Mouse (Mus musculus) right cerebral cortex, adult 2 months (tissue): ENCODE data around the gene Dennd5b.

Experiments used
- DNase-seq, 2 experiments: peaks; one replicate each; pipeline ENCODE4 v3.0.0; 2021 to 2022; ENCODE audit warnings: low spot score in 2 of 2

The Dennd5b gene

DNA sequence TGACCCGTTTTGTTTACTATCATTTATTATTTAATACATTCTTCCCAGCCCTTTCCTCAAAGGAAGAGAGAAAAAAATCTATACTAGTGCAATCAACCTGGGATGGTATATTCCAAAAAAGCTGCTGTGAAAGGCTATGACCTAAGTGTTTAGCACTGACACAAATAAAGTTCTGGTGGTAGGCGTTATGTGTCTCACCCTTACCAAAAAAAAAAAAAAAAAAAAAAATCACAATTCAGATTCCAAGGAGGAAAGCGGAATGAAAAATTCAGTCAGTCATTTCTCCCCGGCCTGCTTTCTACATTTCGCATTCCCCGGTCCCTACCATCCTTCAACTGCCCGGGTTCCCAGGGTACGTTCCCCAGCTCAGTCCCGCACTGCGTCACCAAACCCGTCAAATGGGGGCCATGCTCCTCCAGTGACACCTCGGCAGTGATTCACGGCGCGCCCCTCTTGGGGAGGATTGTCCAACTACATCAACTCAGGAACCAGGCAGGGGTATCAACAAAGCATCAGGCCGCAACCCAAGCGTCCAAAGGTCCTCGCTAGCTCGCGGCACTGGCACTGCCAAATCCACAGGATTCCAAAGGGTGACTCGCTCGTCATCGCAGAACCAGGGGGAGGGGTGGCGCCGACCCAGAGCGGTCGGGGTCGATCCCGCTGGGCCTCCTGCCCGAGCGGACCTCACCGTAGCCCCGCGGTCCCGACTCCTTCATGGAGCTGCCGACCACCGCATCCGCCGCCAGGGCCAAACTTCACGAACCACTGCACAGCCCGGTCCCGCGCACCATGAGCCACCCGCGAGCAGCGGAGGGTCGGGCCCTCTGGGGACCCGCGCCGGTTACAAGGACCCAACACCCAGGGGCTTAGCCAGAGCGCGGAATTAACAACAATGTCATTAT is 1.1 kb downstream of the Dennd5b start:
- peak; percentile 64 to 67 for DNase-seq

DNA sequence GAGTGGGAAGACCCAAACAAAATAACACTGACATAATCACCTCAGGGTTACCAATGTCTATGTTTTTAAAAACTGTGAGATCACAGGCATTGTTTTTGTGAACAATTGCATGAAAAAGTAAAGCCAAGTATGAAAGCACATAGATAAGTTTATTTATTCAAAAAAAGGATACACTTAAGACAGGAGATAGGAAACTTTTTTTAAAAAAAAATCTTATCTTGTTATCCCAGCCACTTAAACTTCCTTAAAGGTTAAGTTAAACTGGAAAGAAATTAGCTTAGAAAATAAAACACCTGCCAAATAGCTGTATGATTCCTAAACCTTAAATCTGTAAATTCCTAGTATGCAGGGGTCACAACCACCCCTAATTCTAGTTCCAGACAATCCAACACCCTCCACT is 2.5 kb downstream of the Dennd5b start:
- DNase-seq: no peak

DNA sequence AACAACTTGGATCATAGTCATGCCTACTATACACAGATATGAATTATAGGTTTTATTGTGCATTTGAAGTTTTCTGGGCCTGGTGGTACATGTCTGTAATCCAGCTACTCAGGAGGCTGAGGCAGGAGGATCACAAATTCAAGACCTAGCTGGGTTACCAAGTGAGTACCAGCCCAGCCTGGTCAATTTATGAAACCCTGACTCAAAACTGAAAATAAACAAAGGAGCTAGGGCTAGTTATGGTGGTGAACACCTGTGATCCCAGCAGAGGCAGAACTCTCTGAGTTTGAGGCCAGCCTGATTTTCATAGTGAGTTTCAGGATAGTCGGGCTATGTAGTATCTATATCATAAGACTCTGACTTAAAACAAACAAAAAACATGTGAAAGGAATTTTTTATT is 4.2 kb downstream of the Dennd5b start:
- DNase-seq: no peak

DNA sequence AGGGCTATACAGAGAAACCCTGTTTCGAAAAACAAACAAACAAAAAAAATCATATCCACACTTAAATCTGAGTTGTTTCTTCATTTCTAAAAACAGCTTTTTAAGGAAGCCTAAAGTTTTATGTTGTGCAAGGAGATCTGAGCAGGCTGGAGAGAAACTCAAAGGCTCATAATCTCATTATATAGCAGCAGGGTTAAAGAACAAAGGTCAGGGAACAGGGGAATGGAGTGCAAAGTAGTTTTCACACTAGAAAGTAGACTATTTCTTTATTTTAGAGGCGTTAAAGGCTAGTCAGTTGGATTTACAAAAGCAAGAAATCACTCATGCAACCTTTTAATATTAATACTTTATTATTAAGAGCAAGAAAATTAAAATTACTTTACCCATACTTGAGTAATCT is 5.2 kb downstream of the Dennd5b start:
- no peak for DNase-seq

DNA sequence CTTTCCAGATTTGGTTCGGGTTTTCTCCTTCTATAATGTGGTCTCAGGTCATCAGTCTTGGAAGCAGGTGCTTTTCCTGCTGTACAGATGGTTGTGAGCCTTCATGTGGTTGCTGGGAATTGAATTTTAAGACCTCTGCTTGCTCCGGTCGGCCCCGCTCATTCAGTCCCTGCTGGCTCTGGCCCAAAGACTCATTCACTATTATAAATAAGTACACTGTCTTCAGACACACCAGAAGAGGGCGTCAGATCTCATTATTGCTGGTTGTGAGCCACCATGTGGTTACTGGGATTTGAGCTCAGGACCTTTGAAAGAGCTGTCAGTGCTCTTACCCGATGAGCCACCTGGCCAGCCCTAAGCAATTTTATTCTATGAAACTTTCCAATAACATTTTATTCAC is 6.1 kb downstream of the Dennd5b start:
- no peak for DNase-seq

DNA sequence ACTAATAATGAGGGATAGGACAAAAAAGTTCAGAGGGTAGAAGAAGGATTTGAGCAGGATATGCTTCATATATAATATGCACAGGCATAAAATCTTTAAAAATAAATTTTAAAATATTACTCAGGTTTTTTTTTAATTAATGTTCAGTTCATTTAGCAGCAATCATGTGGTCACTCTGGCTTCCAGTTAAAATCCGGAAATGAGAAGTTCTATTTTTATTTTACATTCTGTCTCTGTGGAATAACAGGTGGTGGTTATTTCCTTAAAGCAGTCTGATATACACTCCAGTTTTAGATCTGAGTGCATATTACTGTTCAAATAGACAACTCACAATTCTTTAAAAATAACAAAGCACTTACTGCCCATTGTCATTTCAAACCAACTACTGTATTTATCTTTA is 6.9 kb downstream of the Dennd5b start:
- no peak for DNase-seq

DNA sequence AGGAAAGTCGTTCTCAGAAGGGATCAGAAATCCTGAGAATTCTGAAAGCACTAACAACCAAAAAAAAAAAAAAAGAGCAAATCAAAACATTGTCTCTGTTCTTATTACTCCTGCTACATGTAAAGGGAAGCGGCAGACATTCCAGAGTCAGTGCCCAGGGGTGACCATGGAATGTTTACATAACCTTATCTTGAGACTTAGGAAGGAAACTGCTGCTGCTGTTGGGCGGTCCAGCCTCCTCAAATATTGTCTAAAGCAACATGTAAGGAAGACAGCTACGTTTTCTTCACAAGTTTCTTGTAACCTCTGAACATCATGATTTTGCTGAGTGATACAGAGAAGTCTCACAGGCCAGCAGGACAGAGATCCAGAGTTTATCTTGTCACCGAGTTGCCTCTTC is 8.0 kb downstream of the Dennd5b start:
- no peak for DNase-seq

DNA sequence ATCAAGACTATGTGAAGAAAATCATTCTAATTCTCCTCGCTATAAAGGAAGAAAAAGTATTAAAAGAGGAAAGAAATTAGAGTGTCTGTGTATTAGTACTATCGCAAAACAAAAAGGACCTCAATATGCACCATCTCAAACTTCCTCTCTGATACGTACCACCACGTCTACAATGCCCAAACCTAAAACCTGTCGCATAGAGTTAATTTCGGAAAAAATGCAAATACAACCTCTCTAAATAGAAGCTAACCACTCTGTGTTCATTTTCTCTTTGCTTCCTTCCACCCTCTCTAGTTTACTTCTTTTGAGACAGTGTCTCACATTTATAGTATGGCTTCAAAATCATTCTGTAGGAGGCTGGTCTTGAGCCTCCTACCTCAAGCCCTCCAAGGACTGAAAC is 9.1 kb downstream of the Dennd5b start:
- DNase-seq: no peak

DNA sequence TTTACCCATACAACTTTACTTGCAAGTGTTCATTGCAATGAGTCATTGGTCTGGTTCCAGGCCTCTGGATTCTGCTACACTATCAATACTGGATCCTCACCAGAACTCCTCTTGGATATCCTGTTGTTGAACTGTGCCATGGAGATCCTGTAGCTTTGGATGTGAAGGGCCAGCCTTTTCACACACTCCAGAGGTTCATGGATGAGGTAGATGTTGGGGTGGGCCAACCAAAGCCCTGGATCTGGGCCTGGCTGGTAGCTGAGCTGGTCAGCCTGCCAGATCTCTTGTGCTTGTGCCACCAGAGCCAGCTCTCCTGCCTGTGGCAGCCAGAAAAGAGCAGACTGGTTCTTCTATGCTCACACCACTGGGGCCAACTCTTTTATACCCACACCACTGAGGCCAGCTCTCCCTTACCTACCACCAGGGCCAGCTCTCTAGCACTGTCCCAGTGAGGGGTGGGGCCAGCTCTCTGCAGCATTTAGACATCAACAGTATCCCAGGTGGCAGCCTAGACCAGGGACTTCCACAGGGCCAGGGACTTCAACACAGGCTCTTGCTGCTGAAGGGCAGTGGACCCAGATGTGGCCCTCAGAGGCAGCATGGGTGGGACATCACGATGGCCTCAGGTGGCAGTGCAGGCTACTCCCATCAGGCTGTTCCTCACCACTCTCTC is 24.2 kb downstream of the Dennd5b start:
- no peak for DNase-seq

DNA sequence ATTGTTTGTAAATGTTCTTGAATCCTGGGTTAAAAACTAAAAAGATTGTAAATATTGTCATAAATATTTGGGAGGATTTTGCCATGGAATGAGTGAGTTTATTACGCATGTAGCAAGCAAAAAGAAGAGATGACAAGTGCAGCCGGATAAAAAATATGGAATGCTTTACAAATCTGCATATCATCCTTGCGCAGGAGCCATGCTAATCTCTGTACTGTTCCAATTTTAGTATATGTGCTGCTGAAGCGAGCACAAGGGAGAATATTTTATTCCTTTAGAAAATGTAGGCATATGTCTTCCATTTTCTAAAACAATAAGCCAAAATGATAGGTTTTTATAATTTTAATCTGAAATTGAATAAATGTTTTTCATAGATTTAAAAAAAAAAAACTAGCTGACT is 27.6 kb downstream of the Dennd5b start:
- DNase-seq: no peak

DNA sequence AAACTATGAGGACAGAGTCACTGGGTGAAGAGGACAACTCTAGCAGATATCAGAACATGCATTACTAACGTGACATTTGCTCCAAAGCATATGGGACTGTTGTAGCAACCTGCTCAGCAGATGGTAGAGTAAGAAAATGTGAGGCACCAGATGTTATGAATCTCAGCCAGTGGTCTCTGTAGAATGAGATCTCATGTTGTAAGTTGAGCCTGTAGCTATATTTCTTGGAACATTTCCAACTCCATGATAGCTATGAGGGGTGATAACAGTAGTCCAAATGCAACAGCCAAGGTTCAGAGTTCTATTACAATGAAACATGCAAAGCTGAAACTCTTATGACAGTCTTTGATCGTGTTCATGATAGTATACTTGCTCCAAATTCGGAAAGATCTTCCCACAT is 28.6 kb downstream of the Dennd5b start:
- no peak for DNase-seq

DNA sequence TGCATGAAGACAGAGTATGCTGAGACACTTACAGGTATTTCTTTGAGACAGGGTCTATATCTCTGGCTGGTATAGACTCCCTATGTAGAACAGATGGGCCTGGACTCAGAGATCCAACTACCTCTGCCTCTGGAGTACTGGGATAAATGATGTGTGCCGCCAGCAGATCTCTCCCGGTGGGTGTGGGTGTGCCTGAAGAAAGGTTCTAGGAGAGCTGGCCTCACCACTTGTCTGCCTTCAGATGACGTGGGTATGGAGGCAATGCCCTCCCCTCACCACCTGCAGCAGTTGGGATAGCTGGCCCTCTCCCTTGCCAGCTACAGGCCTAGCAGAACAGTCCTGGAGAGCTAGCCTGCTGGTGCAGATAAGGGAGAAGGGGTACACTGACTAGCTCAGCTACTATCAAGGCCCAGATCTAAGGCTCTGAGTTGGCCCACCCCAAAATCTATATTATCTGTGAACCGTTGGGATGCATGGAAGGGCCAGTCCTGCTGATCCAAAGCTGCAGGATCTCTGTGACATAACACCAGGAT is 30.8 kb downstream of the Dennd5b start:
- DNase-seq: no peak

DNA sequence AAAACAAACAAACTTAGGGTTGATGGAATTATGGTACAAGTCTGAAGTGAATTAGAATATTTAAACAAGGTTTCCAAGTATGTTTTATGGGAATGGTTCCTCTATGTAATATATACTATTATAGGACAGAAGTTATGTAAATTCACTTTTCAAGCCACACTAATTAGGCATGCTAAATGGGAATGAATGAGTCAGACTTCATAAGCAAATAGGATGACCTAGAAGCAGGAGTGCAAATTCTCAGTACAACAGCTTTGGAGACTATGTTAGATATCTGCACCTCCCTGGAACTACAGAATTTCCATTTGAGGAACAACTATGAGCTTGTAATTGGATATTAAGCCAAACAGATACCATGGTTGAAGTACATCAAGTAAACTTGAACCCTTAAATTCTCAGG is 38.1 kb downstream of the Dennd5b start:
- no peak for DNase-seq

DNA sequence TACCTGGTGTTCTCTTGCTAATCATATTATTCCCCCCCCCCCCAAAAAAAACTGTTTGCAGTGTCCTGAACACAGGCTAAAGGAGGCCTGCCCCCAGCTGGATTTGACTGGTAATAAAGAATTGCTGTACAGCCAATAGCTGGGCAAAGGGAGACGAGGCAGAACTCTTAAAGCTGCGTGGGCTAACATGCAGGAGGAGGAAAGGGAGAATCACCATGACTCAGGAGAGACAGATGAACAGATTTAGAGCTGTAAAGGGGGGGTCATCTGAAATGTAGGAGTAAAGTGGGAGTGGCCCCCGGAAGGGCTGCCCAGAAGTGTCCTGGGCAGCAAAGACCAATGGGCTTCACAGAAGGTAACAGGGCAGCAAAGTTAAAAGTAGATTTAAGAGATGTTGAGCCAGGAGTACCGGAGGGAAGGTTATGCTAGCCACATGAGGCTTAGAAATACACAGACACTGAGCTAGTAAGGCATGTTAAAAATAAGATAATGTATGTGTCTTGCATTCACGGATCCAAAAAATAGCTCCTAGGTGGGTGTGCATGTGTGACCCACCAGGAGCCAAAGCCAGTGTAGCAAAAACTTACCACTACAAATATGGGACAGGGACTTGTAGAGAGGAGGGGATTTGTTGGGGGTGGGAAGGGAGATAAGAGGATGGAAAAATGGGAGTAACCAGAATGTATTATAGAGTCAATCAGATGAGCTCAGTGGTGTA is 40.7 kb downstream of the Dennd5b start:
- DNase-seq: peak; percentile 50 to 57

DNA sequence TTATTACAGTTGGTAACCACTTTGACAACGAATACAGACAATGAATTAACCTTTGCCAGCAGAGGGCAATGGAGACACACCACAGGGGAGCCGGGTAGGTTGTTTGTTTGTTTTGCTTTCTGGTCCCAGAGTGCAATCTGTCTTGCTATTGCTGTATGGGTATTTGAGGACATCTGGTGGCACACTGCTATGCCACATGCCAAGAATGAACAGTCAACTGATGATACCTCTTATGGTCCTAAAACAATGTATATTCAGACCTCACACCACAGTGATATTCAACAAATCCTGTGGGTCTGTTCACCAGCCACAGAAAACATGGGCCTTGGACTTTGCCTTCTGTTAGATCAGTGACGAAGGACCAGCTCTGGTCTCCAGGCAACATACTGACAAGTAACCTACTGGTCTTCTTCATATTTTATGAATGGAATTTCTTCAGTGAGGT is 43.5 kb downstream of the Dennd5b start:
- no peak for DNase-seq

DNA sequence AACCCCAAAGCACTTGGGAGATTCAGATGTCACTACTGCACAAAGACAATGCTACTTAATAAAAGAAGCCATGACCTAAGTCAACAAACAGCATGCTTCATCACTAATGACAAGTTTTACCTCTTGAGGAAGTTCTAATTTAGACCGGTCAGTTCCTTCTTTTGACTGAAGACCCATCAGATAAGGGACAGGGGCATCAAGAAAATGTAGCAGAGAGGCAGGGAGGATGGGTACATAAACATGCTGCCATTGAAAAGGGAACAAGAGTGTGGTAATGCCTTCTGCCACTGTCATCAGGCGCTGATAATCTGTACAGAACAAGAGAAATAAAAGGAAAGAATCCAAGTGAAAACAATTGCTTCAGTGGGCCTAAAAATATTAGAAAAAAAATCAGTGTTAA is 46.7 kb downstream of the Dennd5b start:
- DNase-seq: no peak

DNA sequence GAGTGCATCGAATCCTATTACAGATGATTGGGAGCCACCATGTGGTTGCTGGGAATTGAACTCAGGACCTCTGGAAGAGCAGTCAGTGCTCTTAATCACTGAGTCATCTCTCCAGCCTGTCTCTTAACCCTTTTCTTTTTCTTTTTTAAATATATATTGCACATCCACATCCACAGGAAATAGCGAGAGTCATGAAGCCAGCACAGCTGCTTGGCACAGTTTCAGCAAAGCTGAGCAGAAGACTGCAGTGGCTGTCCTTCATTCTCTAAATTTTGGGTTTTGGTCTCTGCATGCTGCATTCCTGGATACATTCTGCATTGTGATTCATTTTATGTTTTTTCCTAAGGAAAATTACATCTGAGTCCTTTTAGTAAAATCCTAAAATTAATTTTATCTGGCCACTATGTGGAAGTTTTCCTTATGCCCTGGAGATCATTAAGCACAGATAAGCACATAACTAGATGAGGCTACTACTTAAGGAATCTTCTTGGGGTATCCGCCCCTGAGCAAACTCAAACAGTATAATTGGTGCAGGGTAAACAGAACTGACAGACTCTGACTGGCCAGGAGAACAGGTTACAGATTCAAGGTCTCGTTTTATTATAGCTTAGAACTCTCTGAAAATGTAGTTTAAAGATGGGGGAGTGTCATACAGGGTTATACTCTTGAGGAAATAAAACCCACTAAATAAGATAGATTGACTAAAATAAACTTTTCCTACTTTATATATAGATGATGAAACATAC is 50.3 kb downstream of the Dennd5b start:
- no peak for DNase-seq

DNA sequence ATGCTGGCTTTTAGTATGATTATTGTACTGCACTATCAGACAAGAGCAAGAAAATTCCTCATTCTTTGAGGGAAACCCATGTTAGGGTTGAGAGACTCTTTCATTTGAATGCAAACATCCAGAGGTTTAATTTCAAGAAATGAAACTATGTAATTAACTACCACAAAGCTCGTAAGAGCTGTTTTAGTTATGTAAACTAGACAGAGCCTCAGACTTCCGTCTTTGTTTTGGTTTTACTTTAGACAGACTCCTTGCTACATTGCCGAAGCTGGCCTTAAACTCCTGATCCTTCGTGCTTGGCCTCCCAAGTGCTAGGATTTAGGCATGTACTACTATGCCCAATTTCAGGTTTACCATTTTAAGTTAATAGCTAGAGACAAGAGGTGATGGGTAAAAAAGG is 61.4 kb downstream of the Dennd5b start:
- DNase-seq: no peak

DNA sequence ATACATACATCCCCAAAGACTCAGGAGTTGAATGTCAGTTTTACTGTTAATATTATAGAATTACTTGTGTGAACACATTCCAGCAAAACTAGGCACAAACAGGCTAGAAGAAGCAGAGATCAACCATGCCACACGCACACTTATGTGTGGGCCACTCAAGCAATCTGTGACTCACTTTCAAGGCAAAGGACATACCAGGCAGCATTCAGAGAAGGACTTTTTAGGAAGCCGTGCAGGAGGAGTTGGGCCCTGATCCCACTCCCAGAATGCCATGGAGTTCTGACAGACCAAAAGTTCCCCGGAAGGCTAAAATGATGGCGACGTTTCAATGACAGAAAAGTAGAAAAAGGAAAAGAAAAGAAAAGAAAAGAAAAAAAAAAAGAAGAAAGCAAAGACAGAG is 69.3 kb downstream of the Dennd5b start:
- DNase-seq: no peak

DNA sequence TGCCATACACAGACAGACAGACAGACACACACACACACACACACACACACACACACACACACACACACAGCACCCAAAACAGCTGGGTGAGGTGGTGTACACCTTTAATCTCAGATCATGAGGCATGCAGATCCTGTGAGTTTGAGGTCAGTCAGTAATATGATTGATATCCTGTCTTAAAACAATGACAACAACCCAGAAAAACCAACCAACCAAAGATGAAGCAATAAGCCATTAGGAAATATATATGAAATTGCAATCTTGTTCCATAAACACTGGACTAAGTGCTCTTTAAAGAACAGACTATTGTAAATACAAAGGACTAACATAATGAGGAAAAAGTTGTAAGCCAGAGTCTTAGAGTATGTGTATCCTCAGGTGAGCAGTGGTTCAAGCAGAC is 70.1 kb downstream of the Dennd5b start:
- no peak for DNase-seq

DNA sequence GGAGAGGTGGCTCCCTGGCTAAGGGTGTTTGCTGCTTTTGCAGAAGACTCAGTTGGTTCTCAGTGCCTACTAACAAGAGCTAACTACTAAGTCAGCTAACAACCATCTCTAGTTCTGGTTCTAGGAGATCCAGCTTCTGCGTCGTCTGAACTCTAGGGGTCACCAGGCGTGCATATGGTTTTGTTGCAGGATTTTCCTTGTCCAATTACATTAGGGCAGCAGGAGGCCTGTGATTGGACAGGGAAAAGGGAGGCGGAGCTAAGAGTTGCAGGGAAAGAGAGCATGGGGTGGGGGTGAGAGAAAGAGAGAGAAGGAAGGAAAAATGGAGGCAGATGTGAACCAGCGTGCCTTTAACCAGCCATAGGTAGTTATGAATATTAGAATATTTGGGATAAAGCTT is 83.0 kb downstream of the Dennd5b start:
- DNase-seq: no peak
